Mouse (Mus musculus): ENCODE measurements at regions not wholly inside any gene's neighbourhood (a gene's known extent, or its start where the extent isn't known, plus 50 kb on each side); places are given as distances from the start of the nearest gene placed in this dataset.

DNA sequence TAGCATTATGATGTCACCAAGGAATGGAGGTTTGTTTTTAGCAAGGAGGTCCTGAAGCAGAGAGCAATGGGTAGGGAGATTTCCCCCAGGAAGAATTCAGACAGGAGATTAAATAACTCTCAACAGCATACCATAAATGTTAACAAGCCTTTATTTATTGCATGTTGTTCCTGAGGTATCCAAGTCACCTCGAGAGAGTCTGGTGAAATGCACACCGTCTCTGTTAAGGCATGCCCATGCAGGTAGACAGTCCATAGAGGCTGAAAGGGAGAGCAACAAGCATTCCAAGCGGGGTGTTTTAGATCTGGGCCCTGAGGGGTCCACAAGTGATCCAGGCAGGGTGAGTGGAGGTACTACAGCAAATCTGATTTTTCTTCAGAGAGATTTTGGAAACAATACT lies 305.9 kb upstream of the Pbx1 start:
- Histone ChIP-seq H3K27me3 (ENCODE audit: control insufficient read depth, insufficient read depth, low read length) (no peaks in the 10 kb centered on the region), H3K4me3 (ENCODE audit: insufficient read depth, low read depth, low read length) (no peak overlapping the region), H3K79me2 (ENCODE audit: control insufficient read depth, insufficient read depth, low read length) (no peaks in the 10 kb centered on the region), H3K9ac (ENCODE audit: low read depth, low read length) (no peak overlapping the region), H3K36me3 (ENCODE audit: control insufficient read depth, insufficient read depth, low read length) (no peaks in the 10 kb centered on the region), H3K4me1 (ENCODE audit: control insufficient read depth, insufficient read depth, low read length) (no peaks in the 10 kb centered on the region), H3K27ac (replicated peaks; ENCODE audit: insufficient read depth, low read depth, low read length) (no peak overlapping the region)
- 92% methylated on average over 3 of the region's 3 CpGs for WGBS
- TF ChIP-seq POLR2A (IDR thresholded peaks at IDR 0.05; ENCODE audit: extremely low read depth, insufficient read depth, low read length) = no peak
- TF ChIP-seq CTCF (IDR thresholded peaks at IDR 0.05; ENCODE audit: low read depth, low read length) = no peak
- no peak for DNase-seq (ENCODE audit: extremely low read depth, low read depth, low spot score)

DNA sequence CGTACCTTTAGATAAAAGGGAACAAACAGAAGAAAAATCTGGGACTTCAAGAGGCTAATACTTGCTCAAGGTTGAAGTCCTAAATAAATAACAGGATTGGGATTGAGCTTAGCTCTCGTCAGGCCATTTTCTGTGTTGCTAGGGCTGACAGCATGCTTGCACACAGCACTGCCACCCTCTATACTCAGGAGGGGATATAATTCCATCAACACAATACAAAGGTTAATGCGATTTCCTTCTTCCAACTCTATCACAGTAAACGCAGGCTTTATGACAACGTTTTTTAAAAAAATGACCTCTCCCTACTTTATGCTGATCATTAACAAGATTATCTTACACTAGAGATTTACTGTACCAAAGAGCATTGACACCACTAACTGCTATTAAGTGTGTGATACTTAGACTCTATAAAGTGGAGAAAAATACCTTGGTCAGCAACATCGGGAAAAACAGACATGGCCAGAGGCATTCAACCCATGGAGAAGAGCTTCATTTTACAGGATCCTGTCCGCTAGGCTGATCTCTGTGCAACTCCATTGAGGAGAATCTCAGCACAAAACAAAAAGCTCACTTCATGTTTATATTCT lies 305.3 kb upstream of the Pbx1 start:
- no peak overlapping the region for H3K4me3 ChIP-seq (ENCODE audit: insufficient read depth, low read depth, low read length)
- H3K9ac ChIP-seq (ENCODE audit: low read depth, low read length) = no peak overlapping the region
- no peaks in the 10 kb centered on the region for H3K36me3 ChIP-seq (ENCODE audit: control insufficient read depth, insufficient read depth, low read length)
- TF ChIP-seq CTCF (IDR thresholded peaks at IDR 0.05; ENCODE audit: low read depth, low read length) (no peak), POLR2A (IDR thresholded peaks at IDR 0.05; ENCODE audit: extremely low read depth, insufficient read depth, low read length) (no peak)
- no peaks in the 10 kb centered on the region for H3K79me2 ChIP-seq (ENCODE audit: control insufficient read depth, insufficient read depth, low read length)
- no peak overlapping the region for H3K27ac ChIP-seq (replicated peaks; ENCODE audit: insufficient read depth, low read depth, low read length)
- no peak for DNase-seq (ENCODE audit: extremely low read depth, low read depth, low spot score)
- WGBS = 86% methylated on average over 7 of the region's 7 CpGs
- H3K4me1 ChIP-seq (ENCODE audit: control insufficient read depth, insufficient read depth, low read length) = no peaks in the 10 kb centered on the region
- H3K27me3 ChIP-seq (ENCODE audit: control insufficient read depth, insufficient read depth, low read length) = no peaks in the 10 kb centered on the region

DNA sequence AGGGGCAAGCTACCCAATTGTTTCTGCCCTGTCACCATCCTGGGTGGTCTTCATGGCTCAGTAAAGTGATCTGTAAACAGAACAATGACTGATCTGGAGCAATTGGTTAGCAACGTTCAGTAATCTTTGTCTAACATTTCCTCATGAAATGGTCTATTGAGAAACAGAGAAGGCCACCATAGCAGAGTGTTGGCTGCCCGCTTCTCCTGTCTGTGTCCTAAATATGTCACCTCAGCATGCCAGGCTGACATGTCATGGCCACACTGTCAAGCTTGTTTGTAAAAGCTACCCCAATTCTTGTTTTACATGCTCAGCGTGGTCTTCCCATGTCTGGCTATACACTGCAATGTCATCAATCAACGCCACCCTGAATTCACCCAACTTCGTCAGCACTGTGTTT lies 301.0 kb upstream of the Pbx1 start:
- no peak for DNase-seq (ENCODE audit: extremely low read depth, low read depth, low spot score)
- Histone ChIP-seq H3K79me2 (ENCODE audit: control insufficient read depth, insufficient read depth, low read length) (no peaks in the 10 kb centered on the region), H3K4me1 (ENCODE audit: control insufficient read depth, insufficient read depth, low read length) (no peaks in the 10 kb centered on the region), H3K36me3 (ENCODE audit: control insufficient read depth, insufficient read depth, low read length) (no peaks in the 10 kb centered on the region), H3K27me3 (ENCODE audit: control insufficient read depth, insufficient read depth, low read length) (no peaks in the 10 kb centered on the region), H3K27ac (replicated peaks; ENCODE audit: insufficient read depth, low read depth, low read length) (no peak overlapping the region), H3K9ac (ENCODE audit: low read depth, low read length) (no peak overlapping the region), H3K4me3 (ENCODE audit: insufficient read depth, low read depth, low read length) (no peak overlapping the region)
- TF ChIP-seq CTCF (IDR thresholded peaks at IDR 0.05; ENCODE audit: low read depth, low read length) (no peak), POLR2A (IDR thresholded peaks at IDR 0.05; ENCODE audit: extremely low read depth, insufficient read depth, low read length) (no peak)
- WGBS = 80% methylated on average over 5 of the region's 5 CpGs

DNA sequence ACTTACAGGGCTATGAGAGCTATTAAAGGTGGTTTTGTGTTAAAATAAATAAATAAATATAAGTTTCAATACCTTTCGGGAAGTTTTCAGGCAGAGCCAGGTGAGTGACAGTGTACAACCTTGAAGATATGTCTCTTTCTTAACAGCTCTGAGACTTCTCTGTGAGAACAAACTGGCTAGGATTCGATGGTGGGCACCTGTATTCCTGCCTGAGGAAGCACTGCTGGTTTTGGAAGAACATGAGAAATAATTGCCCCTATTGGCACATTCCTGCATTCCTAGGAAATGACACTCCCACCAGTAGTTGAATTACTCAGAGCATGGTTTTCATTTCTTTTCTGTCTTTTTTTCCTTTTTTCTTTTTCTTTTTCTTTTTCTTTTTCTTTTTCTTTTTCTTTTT lies 277.8 kb upstream of the Pbx1 start:
- Histone ChIP-seq H3K9ac (ENCODE audit: low read depth, low read length) (no peak overlapping the region), H3K36me3 (ENCODE audit: control insufficient read depth, insufficient read depth, low read length) (no peaks in the 10 kb centered on the region), H3K79me2 (ENCODE audit: control insufficient read depth, insufficient read depth, low read length) (no peaks in the 10 kb centered on the region), H3K4me3 (ENCODE audit: insufficient read depth, low read depth, low read length) (no peak overlapping the region), H3K4me1 (ENCODE audit: control insufficient read depth, insufficient read depth, low read length) (no peaks in the 10 kb centered on the region; the same call in 1 of the 2 replicates), H3K27ac (replicated peaks; ENCODE audit: insufficient read depth, low read depth, low read length) (no peak overlapping the region), H3K27me3 (ENCODE audit: control insufficient read depth, insufficient read depth, low read length) (no peaks in the 10 kb centered on the region)
- DNase-seq (ENCODE audit: extremely low read depth, low read depth, low spot score) = no peak
- TF ChIP-seq CTCF (IDR thresholded peaks at IDR 0.05; ENCODE audit: low read depth, low read length) = no peak
- TF ChIP-seq POLR2A (IDR thresholded peaks at IDR 0.05; ENCODE audit: extremely low read depth, insufficient read depth, low read length) = no peak
- 92% methylated on average over 2 of the region's 2 CpGs for WGBS

DNA sequence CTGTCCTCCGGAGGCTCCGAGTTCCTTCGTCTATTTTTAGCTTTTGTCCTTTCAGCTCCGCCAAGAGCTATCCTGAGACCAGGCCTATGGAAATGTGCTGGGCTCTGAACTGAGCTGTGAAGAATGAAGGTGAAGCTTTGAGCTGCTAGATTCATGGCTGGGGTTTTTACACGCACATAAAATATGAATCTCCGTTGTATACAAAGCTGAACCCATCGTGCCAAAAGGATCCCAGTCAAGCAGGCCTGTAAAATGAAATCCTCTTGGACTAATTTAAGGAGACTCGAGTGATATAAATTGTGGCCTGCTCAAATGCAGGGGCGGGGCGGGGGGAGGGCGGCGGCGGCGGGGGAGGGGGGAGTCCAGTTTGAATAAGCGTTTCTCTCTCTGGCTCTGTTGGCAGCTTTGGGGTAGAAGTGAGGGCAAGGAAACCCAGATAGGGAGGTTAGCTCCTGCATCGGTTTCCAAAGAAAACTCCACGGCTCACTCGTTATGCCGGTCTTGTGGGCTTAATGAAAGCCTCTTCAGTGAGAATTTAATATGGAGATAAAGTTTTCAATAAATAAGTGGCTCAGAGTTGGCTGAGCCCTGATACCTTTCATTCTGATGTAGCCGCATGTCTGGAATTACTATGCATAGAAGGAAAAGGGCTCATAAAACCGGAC lies 277.1 kb upstream of the Pbx1 start:
- H3K4me3 ChIP-seq (ENCODE audit: insufficient read depth, low read depth, low read length) = no peak overlapping the region
- H3K4me1 ChIP-seq (ENCODE audit: control insufficient read depth, insufficient read depth, low read length) = no peaks in the 10 kb centered on the region; the same call in 1 of the 2 replicates
- TF ChIP-seq CTCF (IDR thresholded peaks at IDR 0.05; ENCODE audit: low read depth, low read length) (no peak), POLR2A (IDR thresholded peaks at IDR 0.05; ENCODE audit: extremely low read depth, insufficient read depth, low read length) (no peak)
- no peak overlapping the region for H3K9ac ChIP-seq (ENCODE audit: low read depth, low read length)
- DNase-seq (ENCODE audit: extremely low read depth, low read depth, low spot score) = no peak
- H3K27ac ChIP-seq (replicated peaks; ENCODE audit: insufficient read depth, low read depth, low read length) = no peak overlapping the region
- no peaks in the 10 kb centered on the region for H3K79me2 ChIP-seq (ENCODE audit: control insufficient read depth, insufficient read depth, low read length)
- 55% methylated on average over 21 of the region's 21 CpGs for WGBS
- no peaks in the 10 kb centered on the region for H3K27me3 ChIP-seq (ENCODE audit: control insufficient read depth, insufficient read depth, low read length)
- no peaks in the 10 kb centered on the region for H3K36me3 ChIP-seq (ENCODE audit: control insufficient read depth, insufficient read depth, low read length)

Data from liver, adult 2 months (tissue).